Mouse (Mus musculus) frontal cortex, postnatal 14 days (tissue): ENCODE results near the gene Capg.
"Not testable (repeated sequence)": the region's sequence is repeated elsewhere in the genome, so short reads cannot be mapped to it uniquely, and the experiment has no call there.

Source experiments
- DNase-seq, 2 experiments: peaks; one replicate each; pipeline ENCODE4 v3.0.0; 2022; ENCODE audit warnings: low spot score in 2 of 2

Gene Capg

GRCm38 (mm10) chr6:72532580-72532979 is 11.6 kb upstream of the Capg start:
- no peak for DNase-seq

GRCm38 (mm10) chr6:72533555-72533954 is 10.6 kb upstream of the Capg start:
- not testable (repeated sequence) for DNase-seq

- peak; percentile 60 to 61 for DNase-seq
These were observed 10.0 kb upstream of the Capg start for GRCm38 (mm10) chr6:72534035-72534809.

GRCm38 (mm10) chr6:72535165-72535564 is 9.0 kb upstream of the Capg start:
- DNase-seq, result peak; percentile 56 to 73

DNA sequence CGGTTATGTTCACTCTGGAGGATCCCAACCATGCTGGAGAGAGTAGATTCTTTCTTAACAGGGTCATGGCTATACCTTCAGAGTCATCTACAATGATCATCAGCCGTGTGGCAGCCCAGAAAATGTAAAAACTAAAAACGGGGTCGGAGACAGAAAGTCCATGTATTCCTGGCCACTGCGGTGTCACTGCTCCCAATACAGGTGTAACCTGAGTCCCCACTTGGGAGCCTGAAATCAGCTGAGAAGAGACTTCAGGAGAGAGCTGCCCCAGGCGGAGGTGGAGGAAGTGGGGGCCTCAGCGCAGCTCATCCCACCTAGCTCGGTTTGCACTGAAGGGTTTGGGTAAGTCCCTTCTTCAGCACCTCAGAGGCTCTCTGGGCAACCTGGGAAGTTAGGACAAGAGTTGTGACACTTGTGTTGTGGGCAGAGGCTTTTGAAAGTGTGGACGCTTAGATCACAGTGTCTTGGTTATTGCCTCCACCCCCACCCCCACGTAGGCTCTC is 6.1 kb upstream of the Capg start:
- no peak for DNase-seq

GRCm38 (mm10) chr6:72538562-72539031 is 5.6 kb upstream of the Capg start:
- peak; percentile 85 to 90 for DNase-seq

DNA sequence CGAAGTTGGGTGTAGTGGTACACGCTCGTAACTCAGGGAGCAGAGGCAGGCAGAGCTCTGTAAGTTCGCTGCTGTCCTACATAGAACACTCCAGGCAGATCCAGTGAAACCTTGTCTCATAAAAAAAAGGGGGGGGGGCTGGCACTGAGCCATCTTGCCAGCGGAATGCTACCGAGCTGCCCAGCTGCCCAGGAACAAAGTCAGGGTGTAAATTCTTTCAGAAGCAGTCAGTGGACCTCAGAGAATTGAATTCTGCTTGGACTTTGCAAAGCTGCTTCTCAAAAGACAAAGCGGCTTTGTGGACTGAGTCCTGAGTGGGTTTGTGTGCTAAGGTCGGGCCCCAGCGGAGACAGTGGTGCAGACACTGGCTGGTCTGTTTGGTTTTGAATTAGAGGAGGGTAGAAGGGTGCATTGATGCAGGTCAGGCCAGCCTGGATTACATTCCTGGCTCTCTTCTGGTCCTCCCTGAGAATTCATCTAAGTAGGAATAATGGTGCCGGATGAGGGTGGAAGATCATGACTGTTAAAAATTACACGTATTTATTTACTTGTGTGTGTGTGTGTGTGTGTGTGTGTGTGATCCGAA is 833 bp upstream of the Capg start:
- DNase-seq, result no peak

GRCm38 (mm10) chr6:72545377-72545776 is 1.2 kb downstream of the Capg start:
- no peak for DNase-seq

DNA sequence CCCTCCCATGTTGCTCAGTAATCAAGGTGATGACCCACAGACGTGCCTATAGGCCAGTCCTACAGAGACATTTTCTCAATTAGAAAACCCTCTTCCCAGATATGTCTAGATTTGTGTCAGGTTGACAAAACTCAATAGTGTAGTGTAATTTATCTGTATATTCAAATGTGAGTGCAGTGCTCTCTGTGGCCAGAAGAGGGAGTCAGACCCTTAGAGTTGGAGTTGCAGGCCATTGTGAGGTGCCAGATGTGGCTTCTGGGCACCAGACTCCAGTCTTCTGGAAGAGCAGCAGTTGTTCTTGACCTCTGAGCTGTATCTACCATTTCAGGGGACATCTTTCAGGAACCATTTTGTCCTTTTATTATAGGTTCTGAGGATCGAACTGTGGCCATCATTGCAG is 2.9 kb downstream of the Capg start:
- no peak for DNase-seq

GRCm38 (mm10) chr6:72547862-72548261 is 3.7 kb downstream of the Capg start:
- no peak for DNase-seq

DNA sequence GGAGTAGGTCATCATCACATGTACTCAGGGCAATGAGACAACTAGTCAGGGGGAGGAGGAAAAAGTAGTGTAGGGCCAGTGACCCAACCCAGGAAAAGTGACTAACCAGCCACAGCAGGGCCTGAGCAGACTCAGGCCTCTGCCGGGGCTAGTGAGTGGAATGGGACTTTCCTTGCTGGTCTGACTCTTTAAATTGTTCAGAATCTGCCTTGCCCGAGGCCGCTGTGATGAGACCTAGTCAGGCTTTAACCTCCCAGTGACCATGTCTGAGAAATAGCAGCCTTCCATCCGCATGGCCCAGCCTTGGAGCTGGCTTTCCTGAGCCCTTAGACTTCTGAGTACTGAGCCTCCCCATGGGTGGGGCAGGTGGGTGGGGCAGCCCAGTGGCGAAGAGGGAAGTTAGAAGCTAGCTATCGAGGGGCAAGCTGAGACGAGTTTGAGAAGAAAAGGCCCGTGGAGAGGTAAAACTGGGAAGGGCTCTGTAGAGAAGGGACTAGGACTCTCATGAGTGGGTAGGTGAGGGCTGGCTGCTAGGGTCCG is 4.9 kb downstream of the Capg start:
- DNase-seq, result no peak

DNA sequence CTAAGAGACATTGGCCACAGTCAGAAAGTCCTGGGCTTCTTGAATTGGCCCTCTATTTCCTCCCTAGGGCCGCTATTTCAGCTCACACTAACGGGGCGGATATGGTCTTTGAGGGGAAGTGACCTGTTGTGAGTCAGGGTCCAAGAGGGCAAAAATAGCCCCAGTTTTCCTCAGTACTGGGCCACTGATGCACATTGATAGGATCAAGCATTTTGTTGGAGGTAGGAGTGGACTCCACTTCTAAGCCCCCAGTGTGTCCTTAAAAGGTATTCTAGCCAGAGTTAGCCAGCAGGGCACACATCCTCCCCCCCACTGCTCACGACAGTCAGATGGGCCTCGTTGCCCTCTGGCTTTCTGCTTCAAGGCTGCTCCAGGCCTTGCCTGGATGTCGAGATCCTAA is 5.8 kb downstream of the Capg start:
- DNase-seq, result no peak

DNA sequence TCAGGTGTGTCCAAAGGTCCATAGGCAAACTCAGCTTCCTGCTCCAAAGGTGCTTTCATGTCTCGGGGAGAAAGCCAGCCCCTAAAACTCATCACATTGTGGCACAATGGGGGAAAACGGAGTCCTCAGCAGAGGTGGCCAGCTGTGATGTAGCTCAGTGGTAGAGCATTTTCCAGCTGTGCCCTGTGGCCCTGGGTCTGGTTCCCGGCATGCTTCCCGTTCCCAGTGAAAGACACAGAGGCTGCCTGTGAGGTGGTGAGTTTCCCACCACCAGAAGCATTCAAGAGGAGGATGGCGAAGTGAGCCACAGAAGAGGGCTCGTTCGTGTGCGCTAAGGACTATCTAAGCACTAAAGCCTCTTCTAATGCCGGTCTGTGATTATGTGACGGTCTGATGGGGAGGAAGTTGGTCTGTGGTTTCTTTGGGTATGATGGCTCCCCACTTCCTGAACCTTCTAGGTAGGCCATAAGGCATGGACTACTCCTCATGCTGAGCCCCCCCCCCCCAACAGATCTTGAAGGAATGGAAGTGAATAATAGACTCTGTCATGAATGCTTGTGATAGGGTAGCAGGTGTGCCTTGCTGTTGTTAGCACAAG is 6.4 kb downstream of the Capg start:
- no peak for DNase-seq

- DNase-seq, result no peak
These were observed 8.2 kb downstream of the Capg start for GRCm38 (mm10) chr6:72552171-72553078.

DNA sequence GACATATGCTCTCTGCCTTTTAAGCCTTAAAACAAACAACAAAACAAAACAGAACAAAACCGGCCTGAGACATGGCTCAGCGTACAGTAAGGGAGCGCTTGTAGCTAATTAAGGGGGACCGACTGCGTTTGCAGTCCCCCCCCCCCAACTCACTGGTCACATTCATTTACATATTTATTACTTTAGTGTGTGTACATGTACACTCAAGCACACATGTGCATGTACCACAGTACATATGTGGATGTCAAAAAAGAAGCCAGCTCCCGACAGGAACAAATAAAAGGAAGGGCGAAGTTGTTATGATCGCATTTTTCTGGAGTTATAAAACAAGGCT is 8.9 kb downstream of the Capg start:
- DNase-seq, result no peak

GRCm38 (mm10) chr6:72560801-72561200 is 16.6 kb downstream of the Capg start:
- no peak for DNase-seq

DNA sequence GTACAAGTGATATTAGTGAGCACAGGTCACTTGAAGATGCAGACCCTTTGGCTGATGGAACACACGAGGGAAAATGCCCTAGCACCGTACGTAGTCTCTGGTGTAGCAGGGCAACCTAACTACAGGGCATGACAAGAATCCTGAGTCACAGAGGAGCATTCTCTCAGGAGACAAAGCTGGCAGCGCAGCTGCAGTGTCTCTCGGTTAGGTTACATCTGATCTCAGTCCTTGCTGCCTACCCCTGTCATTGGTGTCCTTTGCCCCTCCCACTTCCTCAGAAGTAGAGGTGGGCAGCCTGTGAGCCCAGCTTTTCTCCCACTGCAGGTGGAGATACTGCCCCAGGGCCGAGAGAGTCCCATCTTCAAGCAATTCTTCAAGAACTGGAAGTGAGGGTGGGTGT is 18.3 kb downstream of the Capg start:
- DNase-seq, result no peak

DNA sequence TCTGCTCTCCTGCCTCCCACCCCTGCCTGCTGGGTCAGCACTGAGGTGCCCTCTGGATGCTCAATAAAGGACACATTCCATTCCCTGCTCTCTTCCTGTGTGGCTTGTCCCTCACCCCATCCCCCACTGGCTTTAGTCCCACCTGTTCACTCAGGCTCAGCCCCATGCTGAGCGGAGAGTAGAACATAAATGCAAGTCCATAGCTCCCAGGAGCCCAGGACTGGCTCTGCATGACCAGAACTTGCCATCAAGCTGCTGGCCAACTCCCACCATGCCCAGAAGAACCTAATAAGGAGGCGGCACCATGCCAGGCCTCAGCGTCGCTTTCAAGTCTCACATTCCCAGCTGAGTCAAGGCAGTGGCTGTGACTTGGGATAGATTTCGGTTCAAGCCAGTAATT is 18.7 kb downstream of the Capg start:
- no peak for DNase-seq

- DNase-seq, result no peak
These were observed 21.3 kb downstream of the Capg start for GRCm38 (mm10) chr6:72565506-72565905.

GRCm38 (mm10) chr6:72566044-72566443 is 21.9 kb downstream of the Capg start:
- peak; percentile 82 to 90 for DNase-seq

DNA sequence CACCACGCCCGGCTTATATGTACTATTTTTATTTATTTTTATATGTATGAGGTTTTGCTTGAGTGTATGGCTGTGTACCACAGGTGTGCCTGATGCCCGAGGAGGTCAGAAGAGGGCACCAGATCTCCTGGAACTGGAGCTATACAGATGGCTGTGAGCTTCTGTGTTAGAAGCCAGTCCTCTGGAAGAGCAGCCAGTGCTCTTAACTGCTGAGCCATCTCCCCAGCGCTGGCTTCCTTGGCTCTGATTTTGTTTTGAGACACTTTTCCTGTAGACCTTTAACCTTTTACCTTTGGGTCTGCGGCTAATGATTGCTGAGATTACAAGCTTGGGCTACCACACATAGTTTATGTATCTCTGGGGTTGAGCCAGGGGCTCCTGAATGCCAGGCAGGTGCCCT is 23.3 kb downstream of the Capg start:
- DNase-seq, result no peak

DNA sequence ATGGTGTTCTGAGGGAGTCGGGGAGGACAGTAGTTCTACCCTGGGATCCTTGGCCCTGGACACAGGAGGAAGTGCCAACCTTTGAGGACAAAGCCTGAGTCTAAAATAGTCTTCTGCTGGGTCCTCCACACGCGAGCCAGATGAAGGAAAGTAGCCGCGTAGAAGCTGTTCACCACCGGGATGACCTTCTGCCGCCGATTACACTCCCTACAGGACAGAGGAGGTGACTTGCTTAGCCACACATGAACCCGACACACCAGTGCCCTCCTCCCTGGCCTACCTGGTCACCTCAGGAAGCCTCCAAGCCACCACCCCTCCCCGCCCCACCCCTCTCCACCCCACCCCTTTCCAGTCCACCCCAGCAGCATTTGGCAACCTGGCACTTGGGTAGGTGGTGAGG is 24.5 kb downstream of the Capg start:
- no peak for DNase-seq
